Mouse (Mus musculus) hindbrain, embryonic 14.5 days (tissue): Measurements from ENCODE around the gene Pik3ap1. TPM values are rescaled to one million over a fixed set of nuclear protein-coding genes. Genes with fewer than 3 reads are reported as not detected.

Experiments
- ATAC-seq: fragments of 200-750 bp; cut with Nextera tagmentation; 2 replicates; pipeline ENCODE4 v1.8.0; 2017; ENCODE audit warnings: moderate number of reproducible peaks, mild to moderate bottlenecking, moderate TSS enrichment, moderate library complexity; ENCODE audit not compliant: low FRiP score
- DNase-seq: peaks from one replicate; pipeline ENCODE4 v3.0.0-alpha.2; 2015; ENCODE audit warnings: low spot score
- H3K27ac ChIP-seq: fragments of 300-500 bp; sonication (generic); 2 replicates; pipeline ENCODE4 v1.5.1; 2014; ENCODE audit warnings: mild to moderate bottlenecking, moderate library complexity
- H3K27me3 ChIP-seq: fragments of 300-500 bp; sonication (generic); 2 replicates; pipeline ENCODE4 v1.6.1; 2014; ENCODE audit warnings: mild to moderate bottlenecking, low read length, mixed read lengths; ENCODE audit not compliant: control insufficient read depth, insufficient read depth
- H3K36me3 ChIP-seq: fragments of 300-500 bp; sonication (generic); replicated peaks from 2 replicates; pipeline ENCODE4 v1.6.1; 2014; ENCODE audit not compliant: control insufficient read depth, insufficient read depth
- H3K4me1 ChIP-seq: fragments of 300-500 bp; sonication (generic); replicated peaks from 2 replicates; pipeline ENCODE4 v1.6.1; 2014; ENCODE audit warnings: antibody characterized with exemption, low read length, mixed read lengths; ENCODE audit not compliant: control insufficient read depth, insufficient read depth
- H3K4me2 ChIP-seq: fragments of 300-500 bp; sonication (generic); replicated peaks from 2 replicates; pipeline ENCODE4 v1.6.1; 2014; ENCODE audit warnings: mild to moderate bottlenecking, moderate library complexity
- H3K4me3 ChIP-seq: fragments of 300-500 bp; sonication (generic); replicated peaks from 2 replicates; pipeline ENCODE4 v1.5.1; 2014; ENCODE audit warnings: mild to moderate bottlenecking, low read length
- H3K9ac ChIP-seq: fragments of 300-500 bp; sonication (generic); 2 replicates; pipeline ENCODE4 v1.6.1; 2014
- H3K9me3 ChIP-seq: fragments of 300-500 bp; sonication (generic); 2 replicates; pipeline ENCODE4 v1.6.1; 2016; ENCODE audit warnings: low read length; ENCODE audit not compliant: control insufficient read depth
- WGBS: fragments of 180-500 bp; shearing (Covaris S2); extraction: QIAGEN DNeasy Blood & Tissue Kit; methylation state at CpG from one replicate; pipeline ENCODE4 v1.1.7; 2014; 5-methylcytosine and 5-hydroxymethylcytosine counted together
- polyA plus RNA-seq: library from polyadenylated mRNA; unstranded; fragments of >200 nt; fragmentation: Nextera tagmentation; extraction: Ambion mirVana; gene quantifications from 2 replicates; pipeline ENCODE4 v1.2.1, GENCODE M21; 2014

Gene Pik3ap1
- polyA plus RNA-seq, 1 experiment from 2014 or later, result 2.2 TPM

DNA sequence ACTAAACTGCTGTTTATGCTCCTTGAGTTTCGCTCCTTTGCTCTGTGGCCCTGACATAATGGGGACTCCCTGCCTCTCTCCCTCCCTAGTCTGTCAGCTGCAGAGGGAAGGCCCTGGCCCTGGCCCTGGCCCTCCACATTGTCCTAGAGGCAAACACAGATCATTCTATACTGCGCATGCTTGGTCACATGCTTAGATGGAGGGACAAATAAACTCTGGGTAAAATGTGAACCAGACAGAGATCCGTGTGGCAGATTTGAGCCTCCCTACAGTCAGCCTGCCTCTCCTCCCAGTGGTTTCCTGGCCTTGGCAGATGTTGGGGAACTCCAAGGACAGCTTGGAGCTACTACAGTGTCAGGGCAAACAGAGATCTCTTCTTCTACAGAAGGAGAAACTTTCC, 81.0 kb downstream of the Pik3ap1 start:
- WGBS, result 68% methylated on average over 3 of the region's 3 CpGs
- DNase-seq, result no peak
- no peak for ATAC-seq
- H3K4me1 ChIP-seq, result no peaks in the 10 kb centered on the region
- H3K27ac ChIP-seq, result no peak overlapping the region
- H3K9me3 ChIP-seq, result no peaks in the 10 kb centered on the region
- no peak overlapping the region for H3K9ac ChIP-seq
- H3K27me3 ChIP-seq, result no peaks in the 10 kb centered on the region
- no peaks in the 10 kb centered on the region for H3K36me3 ChIP-seq
- H3K4me3 ChIP-seq, result no peak overlapping the region
- H3K4me2 ChIP-seq, result no peak overlapping the region

DNA sequence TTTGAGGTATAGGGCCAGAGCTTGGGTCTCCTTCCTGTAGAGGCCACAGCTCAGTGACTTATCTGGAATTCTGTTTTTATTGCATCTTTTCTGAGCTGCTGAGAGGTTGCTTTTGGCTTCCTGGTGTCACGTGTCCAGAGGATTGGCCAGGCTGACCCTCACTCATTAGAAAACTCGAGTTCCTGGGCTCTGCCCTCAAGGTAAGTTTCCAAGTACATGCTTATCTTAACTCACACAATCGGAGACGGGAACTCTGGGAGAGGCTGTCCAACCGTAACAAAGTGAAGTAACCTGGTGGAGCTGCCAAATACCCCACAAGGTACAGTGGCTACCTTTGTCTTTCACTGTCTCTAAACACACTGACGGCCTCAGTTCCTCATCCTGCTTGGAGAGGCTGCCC, 81.5 kb downstream of the Pik3ap1 start:
- Histone ChIP-seq H3K27ac (no peak overlapping the region), H3K4me3 (no peak overlapping the region), H3K9ac (no peak overlapping the region), H3K4me2 (no peak overlapping the region), H3K9me3 (no peaks in the 10 kb centered on the region), H3K4me1 (no peaks in the 10 kb centered on the region), H3K27me3 (no peaks in the 10 kb centered on the region), H3K36me3 (no peaks in the 10 kb centered on the region)
- 80% methylated on average over 6 of the region's 6 CpGs for WGBS
- DNase-seq (no peak), ATAC-seq (no peak)

DNA sequence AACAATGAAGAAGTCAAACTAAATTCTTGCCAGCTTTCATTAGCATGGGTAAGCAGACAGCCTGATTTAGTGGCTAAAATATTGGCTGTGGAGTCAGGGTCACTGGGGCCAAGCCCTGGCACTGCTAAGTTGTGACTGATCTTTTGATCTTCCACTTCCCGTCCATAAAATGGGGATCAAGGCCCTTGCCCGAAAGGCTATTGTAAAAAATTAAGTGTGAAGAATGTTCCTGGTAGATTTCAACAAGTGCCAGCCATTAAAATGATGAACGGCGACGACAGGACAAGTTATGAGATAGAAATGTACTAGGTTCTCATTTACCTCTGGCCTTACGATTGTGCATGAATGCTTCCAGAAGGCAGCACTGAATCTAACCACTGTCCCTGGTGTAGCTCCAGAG, 83.0 kb downstream of the Pik3ap1 start:
- Histone ChIP-seq H3K4me1 (no peaks in the 10 kb centered on the region), H3K27ac (no peak overlapping the region), H3K9me3 (no peaks in the 10 kb centered on the region), H3K9ac (no peak overlapping the region), H3K36me3 (no peaks in the 10 kb centered on the region), H3K4me2 (no peak overlapping the region), H3K27me3 (no peaks in the 10 kb centered on the region), H3K4me3 (no peak overlapping the region)
- DNase-seq, result no peak
- WGBS, result 65% methylated on average over 6 of the region's 6 CpGs
- ATAC-seq, result no peak

DNA sequence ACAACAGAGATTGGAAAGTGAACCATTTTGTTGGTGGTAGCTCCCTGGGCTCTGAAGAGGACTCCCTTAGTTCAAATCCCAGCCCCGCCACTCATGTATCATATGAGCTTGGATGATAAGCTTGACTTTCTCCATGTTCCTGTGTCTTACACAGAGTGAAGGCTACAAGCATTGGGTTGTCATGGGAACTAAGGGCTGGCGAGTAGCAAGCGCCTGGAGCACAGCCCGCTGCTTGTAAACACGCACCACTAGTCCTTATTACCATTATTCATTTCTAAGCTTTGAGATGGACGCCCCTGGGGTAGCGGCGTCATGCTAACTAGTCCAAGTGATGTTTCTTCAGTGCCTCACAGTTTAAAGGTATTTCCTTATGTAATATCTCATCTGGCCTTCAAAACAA, 85.5 kb downstream of the Pik3ap1 start:
- H3K4me3 ChIP-seq, result no peak overlapping the region
- ATAC-seq (no peak), DNase-seq (no peak)
- no peak overlapping the region for H3K27ac ChIP-seq
- no peak overlapping the region for H3K9ac ChIP-seq
- no peak overlapping the region for H3K4me2 ChIP-seq
- no peaks in the 10 kb centered on the region for H3K9me3 ChIP-seq
- no peaks in the 10 kb centered on the region for H3K4me1 ChIP-seq
- WGBS, result 71% methylated on average over 8 of the region's 8 CpGs
- H3K27me3 ChIP-seq, result no peaks in the 10 kb centered on the region
- H3K36me3 ChIP-seq, result no peaks in the 10 kb centered on the region

DNA sequence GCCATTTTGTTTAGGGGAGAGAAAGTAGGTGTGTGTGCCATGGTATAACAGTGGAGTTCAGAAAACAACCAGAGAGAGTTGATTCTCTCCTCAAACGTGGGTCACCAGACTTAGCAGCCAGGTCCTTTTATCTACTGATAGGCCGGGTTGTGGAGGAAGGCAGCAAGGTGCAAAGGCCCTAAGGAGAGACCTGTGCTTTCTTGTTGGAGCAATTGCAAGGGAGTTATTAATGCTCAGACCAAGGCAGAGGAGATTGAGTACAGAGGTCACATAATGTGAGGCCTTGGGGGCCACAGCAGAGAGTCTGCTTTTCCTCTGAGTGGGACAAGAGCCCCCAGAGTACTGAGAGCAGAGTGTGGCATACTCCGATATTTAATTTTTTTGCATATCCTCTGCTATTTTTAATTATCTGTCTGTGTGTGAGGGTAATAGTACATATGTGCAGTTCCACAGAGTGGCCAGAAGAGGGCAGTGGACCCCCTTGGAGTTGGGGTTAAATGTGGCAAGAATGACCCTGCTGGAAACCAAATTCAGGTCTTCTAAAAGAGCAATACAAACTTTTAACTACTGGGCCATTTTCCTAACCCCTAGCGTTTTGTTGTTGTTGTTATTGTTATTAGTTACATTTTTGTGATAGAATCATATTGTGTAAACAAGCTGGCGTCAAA, 93.8 kb downstream of the Pik3ap1 start:
- Histone ChIP-seq H3K4me1 (no peaks in the 10 kb centered on the region), H3K27me3 (no peaks in the 10 kb centered on the region), H3K36me3 (no peaks in the 10 kb centered on the region), H3K9ac (no peak overlapping the region), H3K9me3 (no peaks in the 10 kb centered on the region), H3K4me3 (no peak overlapping the region), H3K27ac (no peak overlapping the region), H3K4me2 (no peak overlapping the region)
- ATAC-seq, result no peak
- no peak for DNase-seq
- 70% methylated on average over 5 of the region's 5 CpGs for WGBS

DNA sequence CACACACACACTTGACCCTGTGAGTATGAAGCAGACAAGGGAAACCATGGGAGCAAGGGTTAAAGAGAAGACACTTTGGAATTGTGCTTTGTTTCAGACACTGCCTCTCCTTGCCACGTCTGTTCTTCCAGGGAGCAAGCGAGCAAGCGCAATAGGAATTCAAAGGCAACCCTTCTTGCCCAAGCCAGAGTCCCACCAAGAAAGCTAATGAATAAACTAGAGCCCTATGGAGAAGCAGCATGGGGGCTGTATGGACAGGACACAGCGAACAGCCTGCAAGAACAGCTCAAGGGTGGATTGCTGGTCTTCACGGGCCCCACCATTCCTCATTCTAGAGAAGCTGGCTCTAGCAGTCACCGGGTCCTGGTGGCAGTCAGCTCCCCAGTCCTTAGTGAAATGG, 96.3 kb downstream of the Pik3ap1 start:
- Histone ChIP-seq H3K9me3 (no peaks in the 10 kb centered on the region), H3K27ac (no peak overlapping the region), H3K36me3 (no peaks in the 10 kb centered on the region), H3K4me3 (no peak overlapping the region), H3K27me3 (no peaks in the 10 kb centered on the region), H3K9ac (no peak overlapping the region), H3K4me2 (no peak overlapping the region), H3K4me1 (peaks cover 4% of the 10 kb centered on the region; the same call in 1 of the 2 replicates)
- ATAC-seq, result no peak
- DNase-seq, result no peak
- 71% methylated on average over 6 of the region's 6 CpGs for WGBS

DNA sequence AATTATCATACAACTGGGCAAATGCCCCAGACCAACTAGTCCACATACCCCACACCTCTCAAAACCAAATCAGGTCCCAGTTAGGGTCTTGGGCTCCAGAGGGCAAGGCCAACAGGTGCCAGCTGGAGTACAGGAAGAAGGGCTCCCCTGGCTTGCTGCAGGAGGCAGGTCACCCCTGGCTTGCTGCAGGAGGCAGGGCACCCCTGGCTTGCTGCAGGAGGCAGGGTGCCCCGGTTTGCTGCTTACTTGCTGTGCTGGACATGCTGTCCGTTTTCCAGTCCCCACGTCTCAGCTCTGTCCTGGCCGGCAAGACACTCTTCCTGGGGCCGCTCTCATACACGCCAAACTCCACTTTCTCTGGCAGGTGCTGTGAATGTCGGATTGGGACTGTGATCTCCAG, 97.7 kb downstream of the Pik3ap1 start:
- Histone ChIP-seq H3K4me3 (no peak overlapping the region), H3K36me3 (no peaks in the 10 kb centered on the region), H3K27me3 (no peaks in the 10 kb centered on the region), H3K9me3 (no peaks in the 10 kb centered on the region), H3K4me2 (no peak overlapping the region), H3K27ac (no peak overlapping the region), H3K4me1 (peaks cover 4% of the 10 kb centered on the region; the same call in 1 of the 2 replicates), H3K9ac (no peak overlapping the region)
- DNase-seq, result no peak
- 91% methylated on average over 7 of the region's 7 CpGs for WGBS
- ATAC-seq, result no peak

DNA sequence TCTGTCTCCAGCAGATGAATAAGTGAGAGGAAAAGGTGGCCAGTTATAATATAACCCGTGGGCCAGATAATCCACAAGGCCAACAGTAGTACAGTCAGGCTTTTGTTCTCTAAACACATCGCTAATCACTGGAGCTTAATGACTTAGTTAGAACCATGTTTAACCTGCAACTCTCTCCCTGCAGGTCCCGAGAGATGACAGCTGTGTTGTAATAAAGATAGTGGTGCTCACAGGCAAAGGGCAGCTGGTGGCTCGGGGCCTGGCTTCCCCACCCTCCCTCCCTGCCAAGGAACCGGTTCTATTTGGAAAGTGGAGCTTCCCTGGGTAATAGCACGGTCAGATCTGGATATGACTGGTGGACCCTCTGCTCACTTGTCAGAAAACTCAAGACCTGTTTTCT, 100.4 kb downstream of the Pik3ap1 start:
- no peak for DNase-seq
- H3K4me1 ChIP-seq, result peaks cover 4% of the 10 kb centered on the region; the same call in 1 of the 2 replicates
- H3K27ac ChIP-seq, result no peak overlapping the region
- WGBS, result 47% methylated on average over 6 of the region's 6 CpGs
- no peak for ATAC-seq
- H3K36me3 ChIP-seq, result no peaks in the 10 kb centered on the region
- no peak overlapping the region for H3K4me2 ChIP-seq
- H3K9ac ChIP-seq, result no peak overlapping the region
- no peaks in the 10 kb centered on the region for H3K27me3 ChIP-seq
- H3K4me3 ChIP-seq, result no peak overlapping the region
- H3K9me3 ChIP-seq, result no peaks in the 10 kb centered on the region

DNA sequence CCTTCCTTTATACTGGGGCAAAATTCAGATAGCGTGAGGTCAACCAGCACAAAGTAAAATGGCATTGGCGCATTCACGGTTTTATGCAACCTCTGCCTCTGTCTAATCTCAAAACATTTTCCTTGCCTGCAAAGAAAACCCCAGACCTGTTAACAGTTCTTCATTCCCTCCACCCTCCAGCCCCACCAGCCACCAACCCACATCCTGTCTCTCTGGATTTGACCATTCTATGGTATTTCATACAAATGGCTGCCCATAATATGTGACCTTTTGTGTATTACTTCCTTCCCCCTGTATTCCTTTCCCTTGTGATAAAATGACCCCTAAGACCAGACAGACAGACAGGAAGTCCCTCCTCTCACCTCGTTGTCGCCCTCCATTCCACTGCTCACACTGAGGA, 102.2 kb downstream of the Pik3ap1 start:
- Histone ChIP-seq H3K36me3 (no peaks in the 10 kb centered on the region), H3K27me3 (no peaks in the 10 kb centered on the region), H3K4me3 (no peak overlapping the region), H3K9ac (no peak overlapping the region), H3K4me2 (no peak overlapping the region), H3K9me3 (no peaks in the 10 kb centered on the region), H3K4me1 (peaks cover 4% of the 10 kb centered on the region; the same call in 1 of the 2 replicates), H3K27ac (no peak overlapping the region)
- ATAC-seq, result no peak
- no peak for DNase-seq
- 85% methylated on average over 5 of the region's 5 CpGs for WGBS

DNA sequence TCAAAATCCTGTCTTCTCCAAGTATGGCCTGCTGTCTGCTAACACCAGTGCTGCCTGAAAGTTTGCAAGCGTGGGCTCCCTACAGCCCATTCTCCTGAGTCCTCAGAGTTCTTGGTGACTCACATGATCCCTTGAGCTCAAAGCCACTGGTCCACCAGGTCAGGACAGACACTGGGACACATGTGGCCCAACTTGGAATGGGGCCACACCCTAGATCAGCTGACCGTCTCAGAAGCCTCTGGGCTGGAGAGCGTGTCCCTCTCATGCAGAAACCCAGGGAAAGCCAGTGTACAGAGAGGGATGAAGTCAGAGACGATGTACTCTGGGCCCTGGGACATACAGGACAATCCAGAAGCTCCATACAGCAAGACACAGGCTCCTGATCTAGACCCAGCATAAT, 102.7 kb downstream of the Pik3ap1 start:
- 91% methylated on average over 4 of the region's 4 CpGs for WGBS
- no peak overlapping the region for H3K9ac ChIP-seq
- no peak for ATAC-seq

More for the DNA sequence above, 102.7 kb downstream of the Pik3ap1 start:
- Histone ChIP-seq H3K27me3 (no peaks in the 10 kb centered on the region), H3K36me3 (no peaks in the 10 kb centered on the region), H3K9me3 (no peaks in the 10 kb centered on the region), H3K4me1 (peaks cover 4% of the 10 kb centered on the region; the same call in 1 of the 2 replicates), H3K4me3 (no peak overlapping the region), H3K4me2 (no peak overlapping the region), H3K27ac (no peak overlapping the region)
- no peak for DNase-seq
